Mouse (Mus musculus): ENCODE data around the gene Zfp87. TPM values are rescaled to one million over a fixed set of nuclear protein-coding genes. Genes with fewer than 3 reads are reported as not detected.

The Zfp87 gene
- polyA plus RNA-seq, 1 experiment from 2014 or later = 39.6 TPM

DNA sequence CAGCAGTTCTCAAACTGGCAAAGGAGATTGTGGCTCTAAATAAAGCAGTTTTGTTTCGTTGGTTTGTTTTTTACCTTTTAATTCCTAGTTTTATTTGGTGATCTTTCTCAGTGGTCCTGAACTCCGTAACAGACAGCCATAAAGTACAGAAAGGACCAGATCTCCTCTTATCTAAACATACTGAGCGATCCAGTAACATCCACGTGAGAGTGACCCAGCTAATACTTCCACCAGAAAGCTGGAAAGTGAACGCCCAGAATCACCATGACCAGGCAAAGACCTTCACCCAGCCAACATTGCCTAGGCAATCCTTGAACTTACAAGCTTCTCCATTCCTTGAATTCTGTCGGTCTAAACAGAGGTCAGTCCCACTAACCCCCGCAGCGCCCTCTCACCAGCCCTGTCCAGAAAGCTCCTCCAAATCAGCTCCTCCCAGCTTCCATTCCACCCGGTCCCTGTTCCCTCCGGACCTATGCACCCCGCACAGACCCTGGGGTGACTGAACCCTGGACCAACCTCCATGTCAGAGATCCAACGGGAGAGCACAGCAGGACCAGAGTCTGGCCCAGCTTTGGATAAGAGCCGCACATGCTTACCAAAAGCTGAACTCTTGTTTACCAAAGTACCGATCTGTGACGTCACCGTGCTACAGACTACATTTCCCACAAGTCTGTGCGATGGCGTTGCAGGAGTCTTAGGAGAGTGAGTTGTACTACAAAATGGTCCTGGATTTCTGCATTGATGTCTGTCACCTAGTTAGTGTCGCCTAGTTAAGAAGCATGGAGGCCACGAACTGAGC is 42.2 kb downstream of the Zfp87 start, which contains the start of gene Zfp874b:
Gene Zfp874b (minus strand): TSS at position 634 of the 799 bp plus-strand sequence.
- Histone ChIP-seq H3K9ac (peak within 1 kb of the TSS; percentile 46), H3K9me3 (no peaks in the 10 kb centered on the region), H3K4me2 (peak within 1 kb of the TSS; percentile 61), H3K27me3 (replicated peaks) (no peaks in the 10 kb centered on the region), H3K4me3 (peak within 1 kb of the TSS; percentile 59), H3K4me1 (peaks cover 11% of the 10 kb centered on the region), H3K27ac (peak within 1 kb of the TSS; percentile 55; the same call in 1 of the 2 replicates), H3K36me3 (replicated peaks) (peaks cover 7% of the 10 kb centered on the region; the same call in 1 of the 2 replicates)
- WGBS = 5% methylated on average over 20 of the region's 20 CpGs
- peak; percentile 97 for ATAC-seq (replicated peaks)

DNA sequence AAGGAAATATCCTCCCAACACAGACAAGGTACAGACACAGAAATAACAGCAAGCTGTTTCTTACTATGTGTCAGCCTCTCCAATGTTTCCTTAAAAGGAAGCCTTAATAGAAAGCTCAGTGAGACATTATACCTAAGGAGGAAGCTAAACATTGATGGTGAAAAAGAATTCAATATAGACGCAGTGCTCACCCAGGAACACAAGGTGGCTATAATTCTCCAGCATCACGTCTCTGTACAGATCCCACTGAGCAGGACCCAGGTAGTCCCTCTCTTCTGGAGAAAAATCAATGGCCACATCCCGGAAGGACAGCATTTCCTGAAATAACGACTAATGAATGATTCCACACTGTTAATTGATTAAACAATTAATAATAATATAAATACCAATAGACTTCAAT is 44.4 kb downstream of the Zfp87 start:
- H3K9me3 ChIP-seq = no peaks in the 10 kb centered on the region
- peaks cover 11% of the 10 kb centered on the region for H3K4me1 ChIP-seq
- no peak overlapping the region for H3K4me3 ChIP-seq
- no peak for ATAC-seq (replicated peaks)
- H3K4me2 ChIP-seq = no peak overlapping the region
- H3K27me3 ChIP-seq (replicated peaks) = no peaks in the 10 kb centered on the region
- no peak overlapping the region for H3K27ac ChIP-seq
- WGBS = 71% methylated on average over 4 of the region's 4 CpGs
- no peak overlapping the region for H3K9ac ChIP-seq
- H3K36me3 ChIP-seq (replicated peaks) = no peaks in the 10 kb centered on the region

DNA sequence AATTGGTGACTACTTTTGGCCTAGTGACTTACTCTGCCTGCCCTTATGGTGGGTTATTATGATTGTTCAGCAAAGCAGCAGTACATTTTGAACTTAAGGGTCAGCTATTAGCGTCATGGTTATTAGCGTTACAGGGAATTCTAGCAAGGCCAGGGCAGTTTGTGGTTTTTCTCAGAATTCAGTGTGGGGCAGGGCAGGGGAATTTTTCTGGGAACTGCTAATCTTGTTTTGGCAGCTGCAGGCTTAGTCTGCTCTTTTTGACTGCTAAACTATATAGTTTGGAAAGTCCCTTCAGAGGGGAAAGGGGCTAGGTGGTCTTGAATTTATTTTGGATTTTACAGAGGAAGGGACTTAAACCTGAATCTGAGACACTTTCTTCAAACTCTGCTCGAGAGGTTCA is 56.7 kb downstream of the Zfp87 start:
- Histone ChIP-seq H3K27ac (no peak overlapping the region), H3K4me2 (no peak overlapping the region), H3K27me3 (replicated peaks) (no peaks in the 10 kb centered on the region), H3K9ac (no peak overlapping the region), H3K36me3 (replicated peaks) (peaks cover 4% of the 10 kb centered on the region; the same call in 1 of the 2 replicates), H3K4me1 (no peaks in the 10 kb centered on the region), H3K9me3 (no peaks in the 10 kb centered on the region), H3K4me3 (no peak overlapping the region)
- WGBS = 93% methylated on average over 3 of the region's 3 CpGs
- no peak for ATAC-seq (replicated peaks)

Other genes starting within 250 kb of the Zfp87 start
- gene Zfp458, start 247.7 kb downstream of the Zfp87 start, polyA plus RNA-seq (2015; fragmentation: Nextera tagmentation; extraction: Ambion mirVana) = 5.1 and 6.3 TPM in 2 replicates
- gene Zfp457, start 219.7 kb downstream of the Zfp87 start, polyA plus RNA-seq (2015; fragmentation: Nextera tagmentation; extraction: Ambion mirVana) = 0.91 and 1.5 TPM in 2 replicates
- gene Zfp595, start 193.6 kb downstream of the Zfp87 start, polyA plus RNA-seq (2015; fragmentation: Nextera tagmentation; extraction: Ambion mirVana) = 1.4 and 1.6 TPM in 2 replicates
- not detected in 2 replicates for gene Gm28044, start 165.6 kb downstream of the Zfp87 start, polyA plus RNA-seq (2015; fragmentation: Nextera tagmentation; extraction: Ambion mirVana)
- gene Zfp953, start 165.6 kb downstream of the Zfp87 start, polyA plus RNA-seq (2015; fragmentation: Nextera tagmentation; extraction: Ambion mirVana) = 0.49 and 0.68 TPM in 2 replicates
- not detected in 2 replicates for gene Gm28041, start 150.4 kb downstream of the Zfp87 start, polyA plus RNA-seq (2015; fragmentation: Nextera tagmentation; extraction: Ambion mirVana)
- gene Zfp456, start 150.4 kb downstream of the Zfp87 start, polyA plus RNA-seq (2015; fragmentation: Nextera tagmentation; extraction: Ambion mirVana) = 0.53 and 0.79 TPM in 2 replicates
- 4.2 and 4.9 TPM in 2 replicates for gene Zfp429, start 126.4 kb downstream of the Zfp87 start, polyA plus RNA-seq (2015; fragmentation: Nextera tagmentation; extraction: Ambion mirVana)
- gene Zfp459, start 104.8 kb downstream of the Zfp87 start, polyA plus RNA-seq (2015; fragmentation: Nextera tagmentation; extraction: Ambion mirVana) = 1.0 and 1.3 TPM in 2 replicates
- 5.6 and 6.6 TPM in 2 replicates for gene Zfp874a, start 74.6 kb downstream of the Zfp87 start, polyA plus RNA-seq (2015; fragmentation: Nextera tagmentation; extraction: Ambion mirVana)
- 2.3 and 3.0 TPM in 2 replicates for gene Zfp874b, start 41.9 kb downstream of the Zfp87 start, polyA plus RNA-seq (2015; fragmentation: Nextera tagmentation; extraction: Ambion mirVana)
- 13.0 and 13.7 TPM in 2 replicates for gene Zfp58, start 25.6 kb downstream of the Zfp87 start, polyA plus RNA-seq (2015; fragmentation: Nextera tagmentation; extraction: Ambion mirVana)
- gene Gm26965, start within 50 bp of the Zfp87 start, polyA plus RNA-seq (2015; fragmentation: Nextera tagmentation; extraction: Ambion mirVana) = not detected in 2 replicates
- gene Zfp748, start 27.7 kb upstream of the Zfp87 start, polyA plus RNA-seq (2015; fragmentation: Nextera tagmentation; extraction: Ambion mirVana) = 13.4 and 14.7 TPM in 2 replicates
- 4.7 and 4.9 TPM in 2 replicates for gene Zfp729b, start 83.5 kb upstream of the Zfp87 start, polyA plus RNA-seq (2015; fragmentation: Nextera tagmentation; extraction: Ambion mirVana)
- 0.26 TPM in 1 of 2 replicates, not detected in the other for gene Gm49345, start 111.6 kb upstream of the Zfp87 start, polyA plus RNA-seq (2015; fragmentation: Nextera tagmentation; extraction: Ambion mirVana)
- 3.1 and 3.6 TPM in 2 replicates for gene Zfp729a, start 111.6 kb upstream of the Zfp87 start, polyA plus RNA-seq (2015; fragmentation: Nextera tagmentation; extraction: Ambion mirVana)
- 15.5 and 16.8 TPM in 2 replicates for gene Zfp738, start 160.9 kb upstream of the Zfp87 start, polyA plus RNA-seq (2015; fragmentation: Nextera tagmentation; extraction: Ambion mirVana)
- gene Zfp65, start 203.0 kb upstream of the Zfp87 start, polyA plus RNA-seq (2015; fragmentation: Nextera tagmentation; extraction: Ambion mirVana) = 9.7 and 10.3 TPM in 2 replicates
- gene Zfp85, start 229.1 kb upstream of the Zfp87 start, polyA plus RNA-seq (2015; fragmentation: Nextera tagmentation; extraction: Ambion mirVana) = 8.6 and 9.7 TPM in 2 replicates